Mouse (Mus musculus): ENCODE data around the gene Dstn. TPM values are rescaled to one million over a fixed set of nuclear protein-coding genes. Genes with fewer than 3 reads are reported as not detected.

Gene Dstn
- total RNA-seq, 2 experiments from 2014 or later: 227 to 242 TPM

Other genes with a start within 250 kb of the Dstn start
- 1 to 10 TPM; 1.9 to 2.1 TPM for gene Bfsp1, start 52.1 kb upstream of the Dstn start, total RNA-seq (2021)
- 100 to 1,000 TPM; 228 to 233 TPM for gene Rrbp1, start 95.9 kb downstream of the Dstn start, total RNA-seq (2021)
- gene Banf2, start 117.7 kb downstream of the Dstn start, total RNA-seq (2021): not detected

Measured in adrenal gland, postnatal 4 days (tissue).